Mouse (Mus musculus) kidney, adult 18-20 months (tissue): ENCODE data around the gene Znrf1.

Experiments used
- DNase-seq: peaks from one replicate; pipeline ENCODE4 v3.0.0; 2021

Znrf1 gene

GRCm38 (mm10) chr8:111641064-111641463, 105.2 kb downstream of the Znrf1 start:
- DNase-seq: no peak

DNA sequence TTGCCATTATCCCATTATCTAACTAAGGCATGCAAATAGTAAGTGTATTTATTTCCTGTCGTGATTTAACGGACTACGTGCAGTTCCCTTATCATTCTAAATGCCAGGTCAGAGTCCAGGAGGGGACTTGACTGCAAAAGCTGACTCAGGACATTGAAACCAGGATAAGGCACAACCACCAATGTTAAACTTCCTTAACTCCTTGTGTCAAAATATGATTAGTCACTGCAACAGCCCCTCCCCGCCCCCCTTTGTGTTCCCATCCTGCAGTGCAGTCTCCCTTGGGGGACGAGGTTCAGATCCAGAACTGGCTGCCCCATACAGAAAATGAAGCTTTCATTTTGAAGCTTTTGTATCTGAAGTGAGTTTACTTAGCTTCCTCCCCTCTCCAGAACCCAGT, 106.6 kb downstream of the Znrf1 start:
- no peak for DNase-seq

- no peak for DNase-seq
Observed at GRCm38 (mm10) chr8:111642939-111643263, 107.0 kb downstream of the Znrf1 start.

DNA sequence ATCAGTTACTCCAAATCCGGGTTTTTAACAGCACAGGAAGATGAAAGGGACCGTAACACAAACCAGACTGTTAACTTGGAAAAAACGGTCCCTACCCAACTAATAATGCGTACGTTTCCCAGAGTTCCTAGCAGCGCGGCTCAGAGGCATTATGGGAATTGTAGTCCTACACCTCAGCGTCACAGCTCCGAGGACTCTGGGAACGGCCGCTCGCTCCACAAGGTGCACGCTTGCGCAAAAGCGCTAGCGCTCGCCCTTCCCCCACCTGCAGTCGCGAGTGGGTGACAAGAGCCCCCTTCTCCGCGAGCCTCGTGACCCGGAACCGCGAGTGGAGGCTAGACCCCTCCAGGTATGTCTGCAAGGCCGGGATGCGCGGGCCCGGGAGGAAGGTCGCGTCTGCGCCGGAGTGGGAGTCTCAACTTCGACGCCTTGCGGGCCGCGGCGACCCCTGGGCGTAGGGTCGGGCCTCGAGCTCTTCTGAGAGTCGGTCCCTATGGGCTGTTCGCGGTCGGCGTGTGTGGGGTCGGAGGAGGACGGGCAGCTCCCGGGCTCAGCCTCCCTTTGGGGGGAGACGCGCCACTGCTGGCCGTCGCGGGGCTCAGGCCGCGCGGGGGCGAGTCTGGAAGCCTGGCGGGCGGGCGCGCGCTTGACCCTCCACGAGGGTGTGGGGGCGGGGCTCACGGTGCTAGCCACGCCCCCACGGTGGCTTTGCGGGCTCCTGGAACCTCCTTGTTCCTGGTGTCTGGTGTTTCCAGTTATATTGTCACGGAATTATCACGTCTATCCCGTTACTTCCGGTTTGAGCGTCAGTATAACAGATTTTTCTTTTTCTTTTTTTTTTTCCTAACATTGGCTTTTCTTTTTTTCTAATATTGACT, 107.6 kb downstream of the Znrf1 start, which contains the start of gene Zfp1:
TSS of gene Zfp1 (plus strand) at position 138 of the 878 bp plus-strand sequence.
- peak; percentile 92 for DNase-seq

GRCm38 (mm10) chr8:111644286-111645051, 108.6 kb downstream of the Znrf1 start:
- peak; percentile 57 for DNase-seq

GRCm38 (mm10) chr8:111645715-111646114, 109.8 kb downstream of the Znrf1 start:
- no peak for DNase-seq

- no peak for DNase-seq
Observed at GRCm38 (mm10) chr8:111648834-111649233, 112.9 kb downstream of the Znrf1 start.

DNA sequence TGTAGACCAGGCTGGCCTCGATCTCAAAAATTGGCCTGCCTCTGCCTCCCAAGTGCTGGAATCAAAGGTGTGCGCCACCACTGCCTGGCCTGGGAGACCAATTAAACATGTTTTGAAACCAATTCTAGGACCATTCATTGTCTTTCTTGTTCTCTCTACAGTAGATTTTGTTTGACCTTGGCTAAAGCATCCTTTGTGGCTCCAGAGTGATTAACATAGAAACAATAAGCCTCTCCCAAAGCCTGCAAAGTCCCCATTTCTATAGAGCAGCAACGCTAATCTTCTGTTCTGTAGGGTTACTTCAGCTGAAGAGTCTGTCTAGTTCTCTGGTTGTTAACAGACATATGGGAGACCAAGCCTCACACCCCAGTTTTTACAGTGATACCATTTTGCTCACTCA, 114.8 kb downstream of the Znrf1 start:
- no peak for DNase-seq

GRCm38 (mm10) chr8:111653524-111653923, 117.6 kb downstream of the Znrf1 start:
- no peak for DNase-seq

GRCm38 (mm10) chr8:111657312-111657854, 121.5 kb downstream of the Znrf1 start:
- DNase-seq: no peak

- no peak for DNase-seq
Observed at GRCm38 (mm10) chr8:111658819-111659423, 123.0 kb downstream of the Znrf1 start.

GRCm38 (mm10) chr8:111662473-111662872, 126.6 kb downstream of the Znrf1 start:
- DNase-seq: peak; percentile 88

- no peak for DNase-seq
Observed at GRCm38 (mm10) chr8:111666751-111667150, 130.9 kb downstream of the Znrf1 start.
